In genomic region chr7:24423956-24424732, GRCm38 (mm10) we compare ENCODE assay signal across 10 mouse cellular contexts. TPM values are rescaled to one million over a fixed set of nuclear protein-coding genes. Genes with fewer than 3 reads are reported as not detected.
A peak's percentile ranks its signal among the peaks of the same experiment; 100 is the strongest.
DNase-seq lines count a peak whose midpoint lies in the region; TF ChIP-seq lines count a peak whose summit lies in the region.
"Had no signal": no experiment of that assay in that cellular context is flagged by ENCODE, and none has a peak within 500 bp of the region (broad histone marks: within the 10 kb centered on the region; RNA-seq: fewer than 3 reads in every experiment).

No protein-coding gene starts in this region.

- intact Hi-C loops in gastrocnemius, adult 2 months (cut with DNase I) = no loop called here

- H3K27ac ChIP-seq in gastrocnemius, adult 2 months = no peak overlapping the region
- H3K27ac ChIP-seq: liver, embryonic 15.5 days had no signal

- H3K4me3 ChIP-seq in gastrocnemius, adult 2 months = no peak overlapping the region
- H3K4me3 ChIP-seq: liver, embryonic 15.5 days had no signal

- DNase-seq in gastrocnemius, adult 2 months = peak; percentile 58
- DNase-seq in gastrocnemius, adult 18-20 months (ENCODE audit: low spot score) = no peak
- DNase-seq in ovary, postnatal 14 days (ENCODE audit: low spot score) = peak; percentile 31
- DNase-seq in ovary, adult 18-20 months (ENCODE audit: low spot score) = no peak
- peak; percentile 24 to 35 for DNase-seq in heart, adult 9 months (ENCODE audit: low spot score in 2 of 2)
- peak; percentile 53 for DNase-seq in retina, postnatal 7 days (ENCODE audit: low read depth, low spot score)
- no peak for DNase-seq in thymus, postnatal 10 days (ENCODE audit: low spot score in 2 of 2)
- no peak for DNase-seq in frontal cortex, postnatal 10 days (ENCODE audit: low spot score in 2 of 2)

- no peak for TF ChIP-seq CTCF in gastrocnemius, adult 2 months (IDR thresholded peaks at IDR 0.05)

RNA-seq across cellular contexts. Expression of gene Smg9, which starts 24.7 kb away (rescaled TPM):
- 10 to 100 TPM in 1 of 2 experiments, 1 to 10 TPM in 1; 9.4 to 10.2 TPM for total RNA-seq in gastrocnemius, adult 2 months (2021)
- 10 to 100 TPM; 10.3 to 11.0 TPM for total RNA-seq in gastrocnemius, adult 18-20 months (2021)

RNA-seq across cellular contexts. Expression of gene Irgc1, which starts 28.0 kb away (rescaled TPM):
- total RNA-seq in gastrocnemius, adult 2 months (2021) = not detected
- not detected for total RNA-seq in gastrocnemius, adult 18-20 months (2021)
- total RNA-seq: CH12.LX had no signal

RNA-seq across cellular contexts. Expression of gene Plaur, which starts 38.1 kb away (rescaled TPM):
- total RNA-seq in gastrocnemius, adult 2 months (2021) = 1 to 10 TPM in 1 of 2 experiments, under 1 TPM in 1; 0.89 to 1.3 TPM
- total RNA-seq in gastrocnemius, adult 18-20 months (2021) = 1 to 10 TPM in 1 of 2 experiments, under 1 TPM in 1; 0.87 to 1.4 TPM

RNA-seq across cellular contexts. Expression of gene Kcnn4, which starts 54.1 kb away (rescaled TPM):
- total RNA-seq in gastrocnemius, adult 2 months (2021) = under 1 TPM; 0.25 to 0.64 TPM
- total RNA-seq in gastrocnemius, adult 18-20 months (2021) = under 1 TPM; 0.46 to 0.50 TPM

RNA-seq across cellular contexts. Expression of gene Cadm4, which starts 57.7 kb away (rescaled TPM):
- total RNA-seq in gastrocnemius, adult 2 months (2021) = 1 to 10 TPM; 2.4 to 2.8 TPM
- 1 to 10 TPM; 2.3 to 3.4 TPM for total RNA-seq in gastrocnemius, adult 18-20 months (2021)

Comparison
In these comparisons a context has a peak if more than half of its experiments do, and no peak if none do; other contexts are left out.
1. DNase-seq: peak in gastrocnemius, adult 2 months (single experiment), ovary, postnatal 14 days (single experiment), heart, adult 9 months (2 of 2) and retina, postnatal 7 days (single experiment); none in gastrocnemius, adult 18-20 months (single experiment), ovary, adult 18-20 months (single experiment), thymus, postnatal 10 days (0 of 2) and frontal cortex, postnatal 10 days (0 of 2).